Mouse (Mus musculus) kidney, embryonic 14.5 days (tissue): Measurements from ENCODE around the gene Polr3gl. TPM values are rescaled to one million over a fixed set of nuclear protein-coding genes. Genes with fewer than 3 reads are reported as not detected.

Experiments used
- ATAC-seq: fragments of 200-750 bp; cut with Nextera tagmentation; 2 replicates; pipeline ENCODE4 v1.8.0; 2017; ENCODE audit warnings: moderate number of reproducible peaks, mild to moderate bottlenecking, moderate TSS enrichment, moderate library complexity; ENCODE audit not compliant: low FRiP score, low TSS enrichment
- H3K27ac ChIP-seq: fragments of 300-500 bp; sonication (generic); 2 replicates; pipeline ENCODE4 v1.5.1; 2014; ENCODE audit warnings: low read depth, mild to moderate bottlenecking, low read length, moderate library complexity, mixed read lengths
- H3K27me3 ChIP-seq: fragments of 300-500 bp; sonication (generic); 2 replicates; pipeline ENCODE4 v1.6.1; 2014; ENCODE audit warnings: mild to moderate bottlenecking, low read length; ENCODE audit not compliant: control insufficient read depth, insufficient read depth
- H3K36me3 ChIP-seq: fragments of 300-500 bp; sonication (generic); 2 replicates; pipeline ENCODE4 v1.6.1; 2014; ENCODE audit warnings: low read length, mixed read lengths; ENCODE audit not compliant: control insufficient read depth, insufficient read depth
- H3K4me1 ChIP-seq: fragments of 300-500 bp; sonication (generic); 2 replicates; pipeline ENCODE4 v1.6.1; 2014; ENCODE audit warnings: low read length, mixed read lengths; ENCODE audit not compliant: control insufficient read depth, insufficient read depth
- H3K4me2 ChIP-seq: fragments of 300-500 bp; sonication (generic); replicated peaks from 2 replicates; pipeline ENCODE4 v1.6.1; 2014; ENCODE audit warnings: low read depth, mild to moderate bottlenecking, low read length
- H3K4me3 ChIP-seq: fragments of 300-500 bp; sonication (generic); 2 replicates; pipeline ENCODE4 v1.5.1; 2014; ENCODE audit warnings: mild to moderate bottlenecking, low read length
- H3K9ac ChIP-seq: fragments of 300-500 bp; sonication (generic); 2 replicates; pipeline ENCODE4 v1.6.1; 2014; ENCODE audit warnings: low read depth, mild to moderate bottlenecking, low read length, moderate library complexity
- H3K9me3 ChIP-seq: fragments of 300-500 bp; sonication (generic); 2 replicates; pipeline ENCODE4 v1.6.1; 2016; ENCODE audit warnings: low read length; ENCODE audit not compliant: control insufficient read depth
- WGBS: fragments of 180-500 bp; shearing (Covaris S2); extraction: QIAGEN DNeasy Blood & Tissue Kit; methylation state at CpG from one replicate; pipeline ENCODE4 v1.1.7; 2014; 5-methylcytosine and 5-hydroxymethylcytosine counted together
- polyA plus RNA-seq: library from polyadenylated mRNA; unstranded; fragments of >200 nt; fragmentation: Nextera tagmentation; extraction: Ambion mirVana; gene quantifications from 2 replicates; pipeline ENCODE4 v1.2.1, GENCODE M21; 2014

The Polr3gl gene
- polyA plus RNA-seq, 1 experiment from 2014 or later, result 22.3 TPM

DNA sequence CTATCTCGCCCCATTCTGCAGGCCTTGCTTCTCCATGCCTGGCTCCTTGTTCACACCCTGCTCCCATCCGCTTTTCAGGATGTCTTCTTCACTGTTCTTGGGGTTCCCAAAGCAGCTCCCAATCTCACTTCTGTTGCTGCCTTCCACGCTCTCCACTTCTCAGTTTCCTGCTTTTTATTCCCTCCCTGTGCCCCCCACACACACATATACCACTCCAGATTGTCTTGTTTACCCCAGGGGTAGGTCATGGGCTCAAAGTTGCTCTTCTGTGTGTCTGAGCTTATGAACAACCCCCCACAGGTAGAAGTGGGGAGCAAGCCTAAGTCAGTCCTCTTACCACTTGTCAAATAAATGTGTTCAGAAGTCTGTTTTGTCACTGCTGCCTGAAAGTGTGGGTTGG lies 5.4 kb upstream of the Polr3gl start:
- H3K9me3 ChIP-seq, result no peaks in the 10 kb centered on the region
- H3K27ac ChIP-seq, result no peak overlapping the region
- no peak for ATAC-seq
- H3K27me3 ChIP-seq, result peaks cover 32% of the 10 kb centered on the region
- no peak overlapping the region for H3K9ac ChIP-seq
- H3K4me3 ChIP-seq, result no peak overlapping the region
- H3K36me3 ChIP-seq, result no peaks in the 10 kb centered on the region
- WGBS, result 79% methylated on average over 3 of the region's 3 CpGs
- no peak overlapping the region for H3K4me2 ChIP-seq
- peaks cover 37% of the 10 kb centered on the region for H3K4me1 ChIP-seq

GRCm38 (mm10) chr3:96599069-96599393 lies 5.0 kb upstream of the Polr3gl start:
- H3K4me3 ChIP-seq, result no peak overlapping the region; the same call in 1 of the 2 replicates
- H3K36me3 ChIP-seq, result no peaks in the 10 kb centered on the region
- peaks cover 37% of the 10 kb centered on the region for H3K4me1 ChIP-seq
- H3K4me2 ChIP-seq, result peak overlapping the region; percentile 96
- H3K27me3 ChIP-seq, result peaks cover 32% of the 10 kb centered on the region
- no peak overlapping the region for H3K27ac ChIP-seq
- 57% methylated on average over 8 of the region's 8 CpGs for WGBS
- H3K9me3 ChIP-seq, result no peaks in the 10 kb centered on the region
- H3K9ac ChIP-seq, result peak overlapping the region; percentile 62; the same call in 1 of the 2 replicates
- no peak for ATAC-seq

GRCm38 (mm10) chr3:96598156-96599068 lies 4.4 kb upstream of the Polr3gl start:
- H3K4me3 ChIP-seq, result peak overlapping the region; percentile 47
- peak overlapping the region; percentile 62 for H3K9ac ChIP-seq
- H3K9me3 ChIP-seq, result no peaks in the 10 kb centered on the region
- H3K4me1 ChIP-seq, result peaks cover 37% of the 10 kb centered on the region
- peak overlapping the region; percentile 96 for H3K4me2 ChIP-seq
- WGBS, result 2% methylated on average over 54 of the region's 54 CpGs
- H3K27ac ChIP-seq, result peak overlapping the region; percentile 55; the same call in 1 of the 2 replicates
- peaks cover 32% of the 10 kb centered on the region for H3K27me3 ChIP-seq
- H3K36me3 ChIP-seq, result no peaks in the 10 kb centered on the region
- peak; percentile 8; the same call in 1 of the 2 replicates for ATAC-seq

- Histone ChIP-seq H3K9me3 (no peaks in the 10 kb centered on the region), H3K36me3 (no peaks in the 10 kb centered on the region), H3K27ac (peak overlapping the region; percentile 55; the same call in 1 of the 2 replicates), H3K27me3 (peaks cover 32% of the 10 kb centered on the region), H3K4me2 (peak overlapping the region; percentile 96), H3K4me1 (peaks cover 32% of the 10 kb centered on the region), H3K9ac (peak overlapping the region; percentile 62), H3K4me3 (peak overlapping the region; percentile 47)
- WGBS, result 1% methylated on average over 38 of the region's 40 CpGs
- no peak for ATAC-seq
These were observed 3.5 kb upstream of the Polr3gl start for GRCm38 (mm10) chr3:96597435-96597891.

GRCm38 (mm10) chr3:96596855-96597254 lies 2.9 kb upstream of the Polr3gl start:
- Histone ChIP-seq H3K4me2 (peak overlapping the region; percentile 96), H3K27ac (no peak overlapping the region), H3K9ac (peak overlapping the region; percentile 62; the same call in 1 of the 2 replicates), H3K27me3 (peaks cover 32% of the 10 kb centered on the region), H3K9me3 (no peaks in the 10 kb centered on the region), H3K4me1 (peaks cover 30% of the 10 kb centered on the region), H3K36me3 (no peaks in the 10 kb centered on the region), H3K4me3 (peak overlapping the region; percentile 47)
- WGBS, result under 1% methylated on average over 11 of the region's 12 CpGs
- ATAC-seq, result no peak

DNA sequence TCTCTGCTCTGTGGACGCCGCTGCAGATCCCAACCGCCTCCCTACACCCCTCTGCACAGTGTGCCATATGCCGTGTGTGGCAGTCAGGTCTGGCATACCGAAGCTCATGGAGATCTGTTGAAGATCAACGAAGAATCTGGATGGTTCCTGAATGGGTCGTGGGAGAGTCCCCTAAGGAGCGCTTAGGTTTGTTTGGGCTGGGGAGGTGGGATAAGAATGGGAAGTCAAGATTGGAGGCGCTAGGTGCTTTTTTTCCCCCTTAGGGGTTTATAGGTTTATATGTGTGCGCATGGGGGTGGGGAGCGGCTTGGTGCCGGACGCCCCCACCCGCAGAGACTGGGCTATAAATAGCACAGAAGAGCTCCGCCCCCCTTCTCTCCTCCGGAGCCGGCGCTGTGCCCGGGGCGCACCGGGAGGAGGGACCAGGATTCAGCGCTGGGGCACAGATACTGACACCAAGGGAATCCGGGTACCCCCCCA lies 2.3 kb upstream of the Polr3gl start, which contains the start of gene Ankrd34a:
Gene Ankrd34a (plus strand): TSS at position 409 of the 480 bp plus-strand sequence.
- 1% methylated on average over 23 of the region's 23 CpGs for WGBS
- peak within 1 kb of the TSS; percentile 62 for H3K9ac ChIP-seq
- no peak for ATAC-seq
- H3K9me3 ChIP-seq, result no peaks in the 10 kb centered on the region
- H3K27me3 ChIP-seq, result peaks cover 32% of the 10 kb centered on the region
- no peak within 1 kb of the TSS for H3K27ac ChIP-seq
- peaks cover 30% of the 10 kb centered on the region for H3K4me1 ChIP-seq
- H3K4me3 ChIP-seq, result peak within 1 kb of the TSS; percentile 47
- peak within 1 kb of the TSS; percentile 96 for H3K4me2 ChIP-seq
- no peaks in the 10 kb centered on the region for H3K36me3 ChIP-seq

DNA sequence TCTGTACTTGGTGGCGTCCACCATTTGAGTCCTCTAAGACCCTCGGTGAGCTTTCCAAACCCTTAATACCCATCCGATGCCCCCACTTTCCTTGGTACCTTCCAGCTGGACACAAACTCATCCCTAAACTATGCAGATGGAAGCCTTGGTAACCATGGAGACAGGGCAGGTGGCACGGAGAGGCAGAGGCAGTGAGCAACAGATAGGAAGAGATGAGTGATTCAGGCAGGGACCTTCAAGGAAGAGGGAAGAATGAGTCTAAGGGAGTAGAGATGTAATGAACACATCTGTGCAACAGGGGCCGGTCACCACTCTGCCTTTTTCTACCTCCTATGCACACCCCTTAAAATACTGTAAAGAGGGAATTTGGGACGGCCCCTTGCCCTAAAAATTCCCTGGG lies 1.7 kb upstream of the Polr3gl start:
- H3K27ac ChIP-seq, result no peak overlapping the region
- H3K4me2 ChIP-seq, result peak overlapping the region; percentile 96; the same call in 1 of the 2 replicates
- no peak overlapping the region; the same call in 1 of the 2 replicates for H3K9ac ChIP-seq
- H3K36me3 ChIP-seq, result no peaks in the 10 kb centered on the region
- 22% methylated on average over 6 of the region's 6 CpGs for WGBS
- H3K9me3 ChIP-seq, result no peaks in the 10 kb centered on the region
- H3K4me1 ChIP-seq, result peaks cover 30% of the 10 kb centered on the region
- peaks cover 28% of the 10 kb centered on the region for H3K27me3 ChIP-seq
- H3K4me3 ChIP-seq, result peak overlapping the region; percentile 47; the same call in 1 of the 2 replicates
- ATAC-seq, result no peak

GRCm38 (mm10) chr3:96594851-96595250 lies 870 bp upstream of the Polr3gl start:
- H3K4me3 ChIP-seq, result no peak overlapping the region
- H3K27ac ChIP-seq, result no peak overlapping the region
- no peak for ATAC-seq
- 75% methylated on average over 5 of the region's 5 CpGs for WGBS
- no peak overlapping the region for H3K4me2 ChIP-seq
- H3K9me3 ChIP-seq, result no peaks in the 10 kb centered on the region
- H3K27me3 ChIP-seq, result peaks cover 28% of the 10 kb centered on the region
- no peaks in the 10 kb centered on the region for H3K36me3 ChIP-seq
- peaks cover 30% of the 10 kb centered on the region for H3K4me1 ChIP-seq
- H3K9ac ChIP-seq, result no peak overlapping the region

GRCm38 (mm10) chr3:96593374-96593773 lies 607 bp downstream of the Polr3gl start:
- Histone ChIP-seq H3K27ac (no peak overlapping the region), H3K4me1 (peaks cover 26% of the 10 kb centered on the region), H3K36me3 (no peaks in the 10 kb centered on the region), H3K27me3 (peaks cover 21% of the 10 kb centered on the region), H3K4me3 (peak overlapping the region; percentile 45), H3K4me2 (peak overlapping the region; percentile 78), H3K9me3 (no peaks in the 10 kb centered on the region), H3K9ac (peak overlapping the region; percentile 53; the same call in 1 of the 2 replicates)
- no peak for ATAC-seq
- WGBS, result 1% methylated on average over 10 of the region's 10 CpGs
